Mouse (Mus musculus): ENCODE measurements around the gene Col6a6. TPM values are rescaled to one million over a fixed set of nuclear protein-coding genes. Genes with fewer than 3 reads are reported as not detected.
A peak's percentile ranks its signal among the peaks of the same experiment; 100 is the strongest.

The Col6a6 gene
- polyA plus RNA-seq, 1 experiment: not detected

DNA sequence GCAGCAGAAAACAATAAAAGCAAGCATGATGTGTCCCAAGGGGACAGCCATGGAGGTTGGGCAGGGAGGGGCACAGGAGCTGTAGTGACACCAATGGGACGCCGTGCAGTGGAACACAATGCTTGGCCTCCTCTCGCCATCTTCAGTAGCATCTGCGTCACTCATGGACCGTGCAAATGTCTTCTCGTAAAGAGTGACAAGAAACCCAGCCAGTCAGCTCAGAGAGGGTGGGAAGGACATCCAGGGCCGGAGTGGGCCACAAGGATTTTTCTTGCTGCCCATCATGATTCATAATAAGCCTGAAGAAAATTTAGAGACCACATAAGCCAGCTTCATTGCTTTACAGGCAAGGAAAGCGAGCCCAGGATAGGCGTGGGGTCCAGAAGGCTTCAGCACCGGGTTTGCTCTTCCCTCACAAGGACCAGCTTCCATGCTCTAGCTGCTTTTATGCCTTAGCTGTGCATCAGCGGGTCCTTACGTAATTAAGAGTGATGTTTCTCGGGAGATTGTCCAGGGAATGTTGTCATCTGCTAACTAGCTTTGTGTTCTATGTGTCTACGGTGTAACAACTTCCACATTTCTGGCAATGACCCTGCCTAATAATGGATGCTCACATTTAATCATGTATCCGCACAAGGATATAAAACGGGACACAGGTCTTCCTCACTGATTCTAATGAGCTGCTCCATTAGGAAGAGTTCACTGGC, 123.6 kb downstream of the Col6a6 start:
- H3K4me3 ChIP-seq (ENCODE audit: insufficient read depth, poor library complexity, severe bottlenecking): no peak overlapping the region
- no peak overlapping the region for H3ac ChIP-seq (ENCODE audit: control insufficient read depth, insufficient read length, low read depth)
- H3K36me3 ChIP-seq (ENCODE audit: control insufficient read depth, insufficient read depth): no peaks in the 10 kb centered on the region
- no peaks in the 10 kb centered on the region for H3K27me3 ChIP-seq (ENCODE audit: control insufficient read depth, insufficient read depth, insufficient read length)
- no peaks in the 10 kb centered on the region for H3K79me2 ChIP-seq (ENCODE audit: control insufficient read depth, insufficient read depth)
- TF ChIP-seq CTCF (IDR thresholded peaks at IDR 0.05; ENCODE audit: control insufficient read depth, insufficient read depth, insufficient read length): no peak
- TF ChIP-seq MYOG (IDR thresholded peaks at IDR 0.05; ENCODE audit: control insufficient read depth, extremely low read depth, insufficient read length): no peak
- TF ChIP-seq MYOD1 (IDR thresholded peaks at IDR 0.05; ENCODE audit: control insufficient read depth, insufficient read length, low read depth): no peak
- TF ChIP-seq CEBPB (IDR thresholded peaks at IDR 0.05; ENCODE audit: low read depth): no peak
- no peaks in the 10 kb centered on the region for H3K79me3 ChIP-seq (ENCODE audit: low read depth)

DNA sequence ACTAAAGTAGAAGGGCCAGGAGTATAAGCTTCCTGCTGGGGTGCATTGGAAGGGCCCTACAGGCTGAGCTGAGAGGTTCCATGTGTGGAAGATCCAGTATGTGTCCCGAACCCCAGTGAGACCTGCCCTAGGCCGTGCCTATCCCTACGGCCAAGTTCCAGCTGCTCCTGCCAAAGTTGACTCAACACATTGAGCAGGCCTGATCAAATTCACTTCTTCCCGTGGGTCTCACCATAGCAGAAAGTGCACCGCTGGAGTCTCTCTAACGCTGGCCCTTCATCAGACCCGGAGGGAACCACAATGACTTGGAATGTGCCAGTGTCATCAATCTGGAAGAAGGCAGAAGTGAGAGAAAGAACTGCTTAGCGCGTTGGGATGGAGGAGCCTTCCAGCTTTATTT, 126.0 kb downstream of the Col6a6 start:
- Histone ChIP-seq H3K36me3 (ENCODE audit: control insufficient read depth, insufficient read depth) (no peaks in the 10 kb centered on the region), H3ac (ENCODE audit: control insufficient read depth, insufficient read length, low read depth) (no peak overlapping the region), H3K79me2 (ENCODE audit: control insufficient read depth, insufficient read depth) (no peaks in the 10 kb centered on the region), H3K79me3 (ENCODE audit: low read depth) (no peaks in the 10 kb centered on the region), H3K4me3 (ENCODE audit: insufficient read depth, poor library complexity, severe bottlenecking) (no peak overlapping the region), H3K27me3 (ENCODE audit: control insufficient read depth, insufficient read depth, insufficient read length) (no peaks in the 10 kb centered on the region)
- no peak for TF ChIP-seq MYOG (IDR thresholded peaks at IDR 0.05; ENCODE audit: control insufficient read depth, extremely low read depth, insufficient read length)
- no peak for TF ChIP-seq MAX (IDR thresholded peaks at IDR 0.05)
- no peak for TF ChIP-seq CTCF (IDR thresholded peaks at IDR 0.05; ENCODE audit: control insufficient read depth, insufficient read depth, insufficient read length)

DNA sequence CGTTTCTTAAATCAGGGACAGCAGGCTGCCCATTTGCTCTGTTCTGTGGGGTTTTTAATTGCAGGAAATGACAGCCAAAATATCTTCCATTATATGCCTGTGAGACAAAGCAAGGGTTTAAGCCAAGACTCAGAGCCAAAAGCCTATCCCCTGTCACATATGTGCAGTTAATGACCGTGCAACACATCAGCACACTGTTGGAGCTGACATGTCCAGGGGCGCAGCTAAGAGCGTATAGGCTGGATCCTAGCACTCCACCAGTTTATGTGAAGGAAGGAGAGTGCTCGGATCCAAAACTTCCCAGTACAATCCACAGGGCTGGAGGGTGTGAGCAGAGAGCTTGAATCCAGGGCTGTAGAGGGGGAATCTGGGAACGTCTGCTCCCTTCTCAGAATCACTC, 127.3 kb downstream of the Col6a6 start:
- no peaks in the 10 kb centered on the region for H3K36me3 ChIP-seq (ENCODE audit: control insufficient read depth, insufficient read depth)
- no peaks in the 10 kb centered on the region for H3K79me3 ChIP-seq (ENCODE audit: low read depth)
- H3ac ChIP-seq (ENCODE audit: control insufficient read depth, insufficient read length, low read depth): no peak overlapping the region
- no peaks in the 10 kb centered on the region for H3K79me2 ChIP-seq (ENCODE audit: control insufficient read depth, insufficient read depth)
- no peak for TF ChIP-seq USF1 (IDR thresholded peaks at IDR 0.05; ENCODE audit: low read depth)
- no peak for TF ChIP-seq MYOG (IDR thresholded peaks at IDR 0.05; ENCODE audit: control insufficient read depth, extremely low read depth, insufficient read length)
- no peak for TF ChIP-seq MAX (IDR thresholded peaks at IDR 0.05)
- no peak for TF ChIP-seq CTCF (IDR thresholded peaks at IDR 0.05; ENCODE audit: control insufficient read depth, insufficient read depth, insufficient read length)
- TF ChIP-seq FOSL1 (IDR thresholded peaks at IDR 0.05; ENCODE audit: insufficient read depth, low read length, poor library complexity, severe bottlenecking): no peak
- TF ChIP-seq CEBPB (IDR thresholded peaks at IDR 0.05; ENCODE audit: low read depth): no peak
- TF ChIP-seq MYOD1 (IDR thresholded peaks at IDR 0.05; ENCODE audit: control insufficient read depth, insufficient read length, low read depth): no peak
- no peak overlapping the region for H3K4me3 ChIP-seq (ENCODE audit: insufficient read depth, poor library complexity, severe bottlenecking)
- H3K27me3 ChIP-seq (ENCODE audit: control insufficient read depth, insufficient read depth, insufficient read length): no peaks in the 10 kb centered on the region

DNA sequence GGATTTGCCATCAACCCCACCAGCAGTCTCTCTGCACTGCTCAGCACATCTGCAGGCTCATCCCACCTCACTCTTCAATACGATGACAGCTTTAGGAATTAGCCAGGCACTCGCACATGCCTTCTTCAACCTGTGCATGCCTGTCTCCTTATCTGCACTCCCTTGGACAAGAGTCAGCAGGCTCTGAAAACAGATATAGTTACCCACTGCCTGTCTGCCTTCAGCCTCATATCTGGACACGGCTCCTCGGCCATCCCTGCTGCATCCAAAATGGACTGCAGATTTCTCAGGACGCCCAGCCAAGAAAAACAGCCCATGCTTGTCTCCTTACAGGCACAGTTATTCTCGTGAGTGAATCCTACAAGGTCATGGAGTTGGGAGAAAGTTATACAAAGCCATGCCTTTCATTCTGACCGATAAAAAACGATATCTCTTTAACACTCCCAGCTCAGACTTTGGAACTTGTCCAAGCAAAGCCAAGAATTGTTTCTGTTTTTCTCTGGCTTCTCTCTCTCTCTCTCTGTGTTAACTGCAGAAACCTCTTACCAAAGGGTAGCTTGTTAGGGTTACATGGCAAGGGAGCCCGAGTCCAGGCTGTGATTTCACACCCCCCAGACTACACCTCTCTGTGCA, 130.1 kb downstream of the Col6a6 start:
- Histone ChIP-seq H3K79me3 (ENCODE audit: low read depth) (no peaks in the 10 kb centered on the region), H3ac (ENCODE audit: control insufficient read depth, insufficient read length, low read depth) (no peak overlapping the region), H3K36me3 (ENCODE audit: control insufficient read depth, insufficient read depth) (no peaks in the 10 kb centered on the region), H3K4me3 (ENCODE audit: insufficient read depth, poor library complexity, severe bottlenecking) (no peak overlapping the region), H3K27me3 (ENCODE audit: control insufficient read depth, insufficient read depth, insufficient read length) (no peaks in the 10 kb centered on the region), H3K79me2 (ENCODE audit: control insufficient read depth, insufficient read depth) (no peaks in the 10 kb centered on the region)
- TF ChIP-seq MYOG (IDR thresholded peaks at IDR 0.05; ENCODE audit: control insufficient read depth, extremely low read depth, insufficient read length) (no peak), CTCF (IDR thresholded peaks at IDR 0.05; ENCODE audit: control insufficient read depth, insufficient read depth, insufficient read length) (no peak), FOSL1 (IDR thresholded peaks at IDR 0.05; ENCODE audit: insufficient read depth, low read length, poor library complexity, severe bottlenecking) (no peak), MYOD1 (IDR thresholded peaks at IDR 0.05; ENCODE audit: control insufficient read depth, insufficient read length, low read depth) (no peak), MAX (IDR thresholded peaks at IDR 0.05) (no peak), USF1 (IDR thresholded peaks at IDR 0.05; ENCODE audit: low read depth) (no peak), CEBPB (IDR thresholded peaks at IDR 0.05; ENCODE audit: low read depth) (no peak)

DNA sequence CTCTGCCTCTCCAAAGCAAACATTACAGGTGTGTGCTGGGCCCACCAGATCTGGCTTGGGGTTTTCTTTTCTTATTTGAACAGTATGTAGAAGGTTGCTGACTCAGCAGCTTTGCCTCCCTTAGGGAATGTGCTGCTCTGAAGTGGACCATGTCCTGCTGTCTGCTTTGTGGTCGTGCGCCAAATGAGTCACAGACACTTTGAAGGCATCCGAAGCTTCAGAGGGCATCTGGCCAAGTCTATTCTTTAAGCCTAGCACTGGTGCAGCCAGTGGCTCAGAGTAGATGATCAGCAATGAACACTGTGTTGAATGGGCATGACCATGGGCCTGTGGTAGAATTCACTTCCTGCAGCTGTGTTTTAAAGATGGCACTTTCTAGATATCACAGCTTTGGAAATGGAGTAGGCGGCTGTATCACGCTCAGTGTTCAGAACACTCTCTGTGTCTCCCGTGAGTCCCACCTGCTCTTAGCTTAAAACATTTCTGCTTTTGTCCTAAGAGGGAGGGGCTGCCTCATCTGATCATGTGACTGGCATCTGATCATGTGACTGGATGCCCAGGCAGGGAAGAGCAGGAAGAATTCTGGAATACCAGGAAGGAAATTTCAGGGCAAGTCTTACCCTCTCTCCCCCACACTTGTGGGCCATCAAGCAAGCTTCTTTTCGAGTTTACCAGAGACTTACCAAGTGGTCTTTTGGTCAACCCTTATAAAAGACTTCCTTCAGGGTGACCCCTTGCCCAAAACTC, 131.0 kb downstream of the Col6a6 start:
- no peaks in the 10 kb centered on the region for H3K27me3 ChIP-seq (ENCODE audit: control insufficient read depth, insufficient read depth, insufficient read length)
- TF ChIP-seq USF1 (IDR thresholded peaks at IDR 0.05; ENCODE audit: low read depth) (peak; percentile 85), FOSL1 (IDR thresholded peaks at IDR 0.05; ENCODE audit: insufficient read depth, low read length, poor library complexity, severe bottlenecking) (no peak)

More for the DNA sequence above, 131.0 kb downstream of the Col6a6 start:
- Histone ChIP-seq H3ac (ENCODE audit: control insufficient read depth, insufficient read length, low read depth) (no peak overlapping the region), H3K4me3 (ENCODE audit: insufficient read depth, poor library complexity, severe bottlenecking) (no peak overlapping the region), H3K79me3 (ENCODE audit: low read depth) (no peaks in the 10 kb centered on the region), H3K79me2 (ENCODE audit: control insufficient read depth, insufficient read depth) (no peaks in the 10 kb centered on the region), H3K36me3 (ENCODE audit: control insufficient read depth, insufficient read depth) (no peaks in the 10 kb centered on the region)

All from C2C12 (cell line).